Mouse (Mus musculus): ENCODE results near the gene Ctdnep1. TPM values are rescaled to one million over a fixed set of nuclear protein-coding genes. Genes with fewer than 3 reads are reported as not detected.
A peak's percentile ranks its signal among the peaks of the same experiment; 100 is the strongest.

The Ctdnep1 gene
- polyA plus RNA-seq, 1 experiment: 42.5 TPM

- no peak overlapping the region for H3K4me3 ChIP-seq (replicated peaks; ENCODE audit: control insufficient read depth, low read depth, low read length)
- 20% methylated on average over 2 of the region's 2 CpGs for WGBS
- H3K27ac ChIP-seq (ENCODE audit: control insufficient read depth, insufficient read depth, low read depth, low read length, poor library complexity): no peak overlapping the region
- no peak for TF ChIP-seq POLR2A (IDR thresholded peaks at IDR 0.05; ENCODE audit: borderline replicate concordance, control insufficient read depth, low read depth, low read length)
- TF ChIP-seq CTCF (IDR thresholded peaks at IDR 0.05; ENCODE audit: control insufficient read depth, insufficient read depth, low read length): no peak
- no peaks in the 10 kb centered on the region; the same call in 1 of the 2 replicates for H3K4me1 ChIP-seq (ENCODE audit: control insufficient read depth, insufficient read depth, low read length)
Measured at GRCm38 (mm10) chr11:70019495-70020021, 38.6 kb downstream of the Ctdnep1 start.

GRCm38 (mm10) chr11:70020022-70020631 lies 39.2 kb downstream of the Ctdnep1 start:
- Histone ChIP-seq H3K27ac (ENCODE audit: control insufficient read depth, insufficient read depth, low read depth, low read length, poor library complexity) (no peak overlapping the region), H3K4me1 (ENCODE audit: control insufficient read depth, insufficient read depth, low read length) (no peaks in the 10 kb centered on the region; the same call in 1 of the 2 replicates), H3K4me3 (replicated peaks; ENCODE audit: control insufficient read depth, low read depth, low read length) (no peak overlapping the region)
- TF ChIP-seq POLR2A (IDR thresholded peaks at IDR 0.05; ENCODE audit: borderline replicate concordance, control insufficient read depth, low read depth, low read length) (no peak), CTCF (IDR thresholded peaks at IDR 0.05; ENCODE audit: control insufficient read depth, insufficient read depth, low read length) (no peak)
- WGBS: 18% methylated on average over 8 of the region's 8 CpGs

GRCm38 (mm10) chr11:70020731-70021263 lies 39.8 kb downstream of the Ctdnep1 start:
- 0% methylated on average over 8 of the region's 8 CpGs for WGBS
- Histone ChIP-seq H3K27ac (ENCODE audit: control insufficient read depth, insufficient read depth, low read depth, low read length, poor library complexity) (no peak overlapping the region), H3K4me1 (ENCODE audit: control insufficient read depth, insufficient read depth, low read length) (no peaks in the 10 kb centered on the region; the same call in 1 of the 2 replicates), H3K4me3 (replicated peaks; ENCODE audit: control insufficient read depth, low read depth, low read length) (peak overlapping the region; percentile 65)
- TF ChIP-seq CTCF (IDR thresholded peaks at IDR 0.05; ENCODE audit: control insufficient read depth, insufficient read depth, low read length) (peak; percentile 56; the same call in 1 of the 2 replicates), POLR2A (IDR thresholded peaks at IDR 0.05; ENCODE audit: borderline replicate concordance, control insufficient read depth, low read depth, low read length) (no peak)

GRCm38 (mm10) chr11:70021264-70022132 lies 40.5 kb downstream of the Ctdnep1 start:
- Histone ChIP-seq H3K27ac (ENCODE audit: control insufficient read depth, insufficient read depth, low read depth, low read length, poor library complexity) (no peak overlapping the region), H3K4me3 (replicated peaks; ENCODE audit: control insufficient read depth, low read depth, low read length) (peak overlapping the region; percentile 65), H3K4me1 (ENCODE audit: control insufficient read depth, insufficient read depth, low read length) (no peaks in the 10 kb centered on the region; the same call in 1 of the 2 replicates)
- 4% methylated on average over 40 of the region's 40 CpGs for WGBS
- no peak; the same call in 1 of the 2 replicates for TF ChIP-seq POLR2A (IDR thresholded peaks at IDR 0.05; ENCODE audit: borderline replicate concordance, control insufficient read depth, low read depth, low read length)
- no peak for TF ChIP-seq CTCF (IDR thresholded peaks at IDR 0.05; ENCODE audit: control insufficient read depth, insufficient read depth, low read length)

GRCm38 (mm10) chr11:70023481-70024150 lies 42.7 kb downstream of the Ctdnep1 start:
- TF ChIP-seq CTCF (IDR thresholded peaks at IDR 0.05; ENCODE audit: control insufficient read depth, insufficient read depth, low read length) (no peak), POLR2A (IDR thresholded peaks at IDR 0.05; ENCODE audit: borderline replicate concordance, control insufficient read depth, low read depth, low read length) (no peak)
- WGBS: 48% methylated on average over 22 of the region's 29 CpGs
- H3K4me3 ChIP-seq (replicated peaks; ENCODE audit: control insufficient read depth, low read depth, low read length): no peak overlapping the region
- H3K27ac ChIP-seq (ENCODE audit: control insufficient read depth, insufficient read depth, low read depth, low read length, poor library complexity): no peak overlapping the region
- no peaks in the 10 kb centered on the region; the same call in 1 of the 2 replicates for H3K4me1 ChIP-seq (ENCODE audit: control insufficient read depth, insufficient read depth, low read length)

- Histone ChIP-seq H3K27ac (ENCODE audit: control insufficient read depth, insufficient read depth, low read depth, low read length, poor library complexity) (no peak overlapping the region), H3K4me3 (replicated peaks; ENCODE audit: control insufficient read depth, low read depth, low read length) (no peak overlapping the region), H3K4me1 (ENCODE audit: control insufficient read depth, insufficient read depth, low read length) (no peaks in the 10 kb centered on the region; the same call in 1 of the 2 replicates)
- TF ChIP-seq CTCF (IDR thresholded peaks at IDR 0.05; ENCODE audit: control insufficient read depth, insufficient read depth, low read length) (no peak), POLR2A (IDR thresholded peaks at IDR 0.05; ENCODE audit: borderline replicate concordance, control insufficient read depth, low read depth, low read length) (no peak)
- 71% methylated on average over 6 of the region's 6 CpGs for WGBS
Measured at GRCm38 (mm10) chr11:70024151-70024514, 43.2 kb downstream of the Ctdnep1 start.

- no peak overlapping the region for H3K27ac ChIP-seq (ENCODE audit: control insufficient read depth, insufficient read depth, low read depth, low read length, poor library complexity)
- no peaks in the 10 kb centered on the region; the same call in 1 of the 2 replicates for H3K4me1 ChIP-seq (ENCODE audit: control insufficient read depth, insufficient read depth, low read length)
- 73% methylated on average over 19 of the region's 19 CpGs for WGBS
- H3K4me3 ChIP-seq (replicated peaks; ENCODE audit: control insufficient read depth, low read depth, low read length): no peak overlapping the region
- TF ChIP-seq POLR2A (IDR thresholded peaks at IDR 0.05; ENCODE audit: borderline replicate concordance, control insufficient read depth, low read depth, low read length) (no peak), CTCF (IDR thresholded peaks at IDR 0.05; ENCODE audit: control insufficient read depth, insufficient read depth, low read length) (no peak)
Measured at GRCm38 (mm10) chr11:70026689-70027088, 45.7 kb downstream of the Ctdnep1 start.

Measured in bone marrow, adult 2 months (tissue).